Mouse (Mus musculus): Measurements from ENCODE around the gene Traf7.

DNA sequence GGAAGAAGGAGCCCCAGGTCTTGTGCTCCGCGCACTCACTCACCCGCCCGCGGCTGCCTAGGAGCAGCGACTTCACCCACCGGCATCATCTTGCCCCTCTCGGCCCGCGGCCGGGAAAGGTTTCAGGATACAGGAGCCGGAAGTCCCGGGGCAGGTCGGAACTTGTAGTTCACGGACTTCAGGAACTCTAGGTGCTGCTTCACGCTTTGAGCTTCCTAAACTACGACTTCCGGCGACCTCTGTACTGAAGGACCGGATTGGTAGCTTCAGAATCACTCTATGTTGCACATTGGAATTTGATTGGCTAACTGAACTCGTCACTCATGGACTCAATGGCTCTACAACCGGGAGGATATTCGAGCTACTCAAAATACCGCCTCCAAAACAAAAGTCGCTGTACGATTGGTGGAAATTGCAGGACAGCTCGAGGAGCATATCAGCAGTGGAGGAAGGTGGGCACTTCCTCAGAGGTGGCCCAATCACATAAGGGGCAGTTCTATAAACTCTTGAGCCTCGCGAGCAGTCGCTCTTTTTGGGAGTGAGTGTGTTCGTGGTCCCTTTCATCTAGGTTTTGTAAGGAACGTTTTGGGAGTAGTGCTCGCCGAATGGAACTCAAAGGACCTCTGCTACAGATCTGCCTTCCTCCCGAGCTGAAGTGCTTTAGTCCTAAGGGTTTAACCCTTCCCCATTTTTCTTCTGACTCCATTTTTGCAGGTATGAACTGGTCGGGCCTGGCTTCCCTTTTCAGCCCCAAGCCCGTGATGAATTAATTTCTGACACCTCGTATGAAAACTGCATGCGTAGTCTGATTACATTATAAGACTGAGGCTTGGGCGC lies at the start of gene Traf7:
- TF ChIP-seq GATA1 (IDR thresholded peaks at IDR 0.05; ENCODE audit: low read length) (0 out of 2 replicates have a peak, but pooled peaks have one; percentile 13), TAL1 (IDR thresholded peaks at IDR 0.05; ENCODE audit: low read length) (no peak)

All from erythroblast, embryonic 14.5 days (primary cell).